Mouse (Mus musculus) stomach, postnatal 0 days (tissue): ENCODE data around the gene Trim11.

Source experiments
- CTCF ChIP-seq: IDR thresholded peaks from 2 replicates; pipeline ENCODE4 v1.5.1; 2016; ENCODE audit warnings: antibody characterized with exemption, low read depth, mild to moderate bottlenecking, moderate library complexity
- EP300 ChIP-seq: optimal IDR thresholded peaks from 2 replicates; pipeline ENCODE3; 2016; ENCODE audit warnings: antibody characterized with exemption

GRCm38 (mm10) chr11:58969659-58970058 lies 8.2 kb upstream of the Trim11 start:
- TF ChIP-seq EP300 (no peak), CTCF (no peak)
